8 mouse cellular contexts compared by ENCODE assay signal in genomic region chr12:91384281-91385017, GRCm38 (mm10). TPM values are rescaled to one million over a fixed set of nuclear protein-coding genes. Genes with fewer than 3 reads are reported as not detected.
A peak's percentile ranks its signal among the peaks of the same experiment; 100 is the strongest.
DNase-seq lines count a peak whose midpoint lies in the region; ATAC-seq lines count a peak whose summit lies in the region.

Cep128 (minus strand) TSS chr12:91384409.
Tshr (plus strand) TSS chr12:91384563.

- H3K4me3 ChIP-seq in hindbrain, embryonic 12.5 days = peak within 1 kb of the TSS; percentile 60

- H3K27ac ChIP-seq in hindbrain, embryonic 12.5 days = no peak within 1 kb of the TSS

- no peaks in the 10 kb centered on the region for H3K9me3 ChIP-seq in hindbrain, embryonic 12.5 days (replicated peaks)

- DNase-seq in NIH3T3 (ENCODE audit: low read depth) = peak; percentile 95
- DNase-seq in cerebellum, postnatal 10 days = peak; percentile 94 to 96
- DNase-seq in frontal cortex, postnatal 10 days (ENCODE audit: low spot score in 2 of 2) = peak; percentile 90
- DNase-seq in layer of hippocampus, postnatal 14 days (ENCODE audit: low spot score in 2 of 2) = peak; percentile 82 to 95
- DNase-seq in lung, postnatal 14 days = peak; percentile 89
- DNase-seq in retina, adult 2 months (ENCODE audit: low read depth, low spot score) = peak; percentile 79
- DNase-seq in thymus, postnatal 36 days = peak; percentile 88 to 91

- peak; percentile 100 for ATAC-seq in hindbrain, embryonic 12.5 days (ENCODE audit: low FRiP score)

- H3K9ac ChIP-seq in hindbrain, embryonic 12.5 days = peak within 1 kb of the TSS; percentile 59

- no peaks in the 10 kb centered on the region for H3K36me3 ChIP-seq in hindbrain, embryonic 12.5 days

- H3K4me2 ChIP-seq in hindbrain, embryonic 12.5 days (replicated peaks) = peak within 1 kb of the TSS; percentile 93

- H3K27me3 ChIP-seq in hindbrain, embryonic 12.5 days = no peaks in the 10 kb centered on the region

- H3K4me1 ChIP-seq in hindbrain, embryonic 12.5 days = peaks cover 5% of the 10 kb centered on the region

- under 1% methylated on average over 27 of the region's 27 CpGs for WGBS in hindbrain, embryonic 12.5 days

RNA-seq across cellular contexts. Expression of gene Cep128, which starts in this region (rescaled TPM):
- polyA plus RNA-seq in hindbrain, embryonic 12.5 days (2016; fragmentation: Nextera tagmentation; extraction: Ambion mirVana) = 8.1 and 8.7 TPM in 2 replicates
- 1 to 10 TPM; 6.2 to 6.4 TPM for total RNA-seq in layer of hippocampus, postnatal 14 days (2021)

RNA-seq across cellular contexts. Expression of gene Tshr, which starts in this region (rescaled TPM):
- polyA plus RNA-seq in hindbrain, embryonic 12.5 days (2016; fragmentation: Nextera tagmentation; extraction: Ambion mirVana) = 0.25 and 0.39 TPM in 2 replicates
- total RNA-seq in layer of hippocampus, postnatal 14 days (2021) = under 1 TPM; 0.14 to 0.19 TPM
